Mouse (Mus musculus): ENCODE measurements around the gene Slc46a3. TPM values are rescaled to one million over a fixed set of nuclear protein-coding genes. Genes with fewer than 3 reads are reported as not detected.

Gene Slc46a3
- polyA plus RNA-seq (2015; fragmentation: Nextera tagmentation; extraction: Ambion mirVana), result 16.2 and 16.6 TPM in 2 replicates

GRCm38 (mm10) chr5:147894455-147895076, at the start of gene Slc46a3:
Gene Slc46a3 (minus strand): TSS chr5:147894815.
- Histone ChIP-seq H3K36me3 (ENCODE audit: control insufficient read depth, insufficient read depth) (no peaks in the 10 kb centered on the region; the same call in 1 of the 2 replicates), H3K4me1 (ENCODE audit: control insufficient read depth, low read depth, low read length) (peaks cover 31% of the 10 kb centered on the region), H3K9me3 (replicated peaks; ENCODE audit: control insufficient read depth, low read length) (no peaks in the 10 kb centered on the region), H3K27me3 (ENCODE audit: control insufficient read depth, insufficient read depth, low read depth, low read length) (no peaks in the 10 kb centered on the region), H3K27ac (ENCODE audit: low read length) (peak within 1 kb of the TSS; percentile 87), H3K9ac (ENCODE audit: low read depth, low read length) (peak within 1 kb of the TSS; percentile 84), H3K4me3 (ENCODE audit: low read depth, low read length) (peak within 1 kb of the TSS; percentile 81), H3K4me2 (ENCODE audit: low read depth, low read length) (peak within 1 kb of the TSS; percentile 78)
- under 1% methylated on average over 47 of the region's 47 CpGs for WGBS (ENCODE audit: insufficient replicate concordance)
- peak; percentile 96 for ATAC-seq (ENCODE audit: low read depth)

- ATAC-seq (ENCODE audit: low read depth), result no peak
- Histone ChIP-seq H3K4me2 (ENCODE audit: low read depth, low read length) (no peak overlapping the region), H3K36me3 (ENCODE audit: control insufficient read depth, insufficient read depth) (no peaks in the 10 kb centered on the region), H3K27me3 (ENCODE audit: control insufficient read depth, insufficient read depth, low read depth, low read length) (no peaks in the 10 kb centered on the region), H3K27ac (ENCODE audit: low read length) (no peak overlapping the region), H3K9ac (ENCODE audit: low read depth, low read length) (no peak overlapping the region), H3K4me1 (ENCODE audit: control insufficient read depth, low read depth, low read length) (no peaks in the 10 kb centered on the region), H3K9me3 (replicated peaks; ENCODE audit: control insufficient read depth, low read length) (no peaks in the 10 kb centered on the region), H3K4me3 (ENCODE audit: low read depth, low read length) (no peak overlapping the region)
- WGBS (ENCODE audit: insufficient replicate concordance), result 49% methylated on average over 5 of the region's 5 CpGs
These were observed 44.6 kb upstream of the Slc46a3 start for GRCm38 (mm10) chr5:147939226-147939625.

GRCm38 (mm10) chr5:147935096-147935495, 40.5 kb upstream of the Slc46a3 start:
- H3K27me3 ChIP-seq (ENCODE audit: control insufficient read depth, insufficient read depth, low read depth, low read length), result no peaks in the 10 kb centered on the region
- H3K36me3 ChIP-seq (ENCODE audit: control insufficient read depth, insufficient read depth), result no peaks in the 10 kb centered on the region
- H3K9me3 ChIP-seq (replicated peaks; ENCODE audit: control insufficient read depth, low read length), result no peaks in the 10 kb centered on the region
- no peak for ATAC-seq (ENCODE audit: low read depth)
- H3K4me1 ChIP-seq (ENCODE audit: control insufficient read depth, low read depth, low read length), result no peaks in the 10 kb centered on the region
- H3K4me3 ChIP-seq (ENCODE audit: low read depth, low read length), result no peak overlapping the region
- H3K27ac ChIP-seq (ENCODE audit: low read length), result no peak overlapping the region
- no peak overlapping the region for H3K4me2 ChIP-seq (ENCODE audit: low read depth, low read length)
- no peak overlapping the region for H3K9ac ChIP-seq (ENCODE audit: low read depth, low read length)
- WGBS (ENCODE audit: insufficient replicate concordance), result 73% methylated on average over 13 of the region's 13 CpGs

GRCm38 (mm10) chr5:147928668-147929497, 34.3 kb upstream of the Slc46a3 start:
- 65% methylated on average over 7 of the region's 7 CpGs for WGBS (ENCODE audit: insufficient replicate concordance)
- no peak for ATAC-seq (ENCODE audit: low read depth)

GRCm38 (mm10) chr5:147925935-147926604, 31.5 kb upstream of the Slc46a3 start:
- Histone ChIP-seq H3K27ac (ENCODE audit: low read length) (no peak overlapping the region), H3K9me3 (replicated peaks; ENCODE audit: control insufficient read depth, low read length) (no peaks in the 10 kb centered on the region), H3K4me2 (ENCODE audit: low read depth, low read length) (no peak overlapping the region), H3K4me3 (ENCODE audit: low read depth, low read length) (no peak overlapping the region), H3K36me3 (ENCODE audit: control insufficient read depth, insufficient read depth) (no peaks in the 10 kb centered on the region), H3K4me1 (ENCODE audit: control insufficient read depth, low read depth, low read length) (no peaks in the 10 kb centered on the region), H3K27me3 (ENCODE audit: control insufficient read depth, insufficient read depth, low read depth, low read length) (no peaks in the 10 kb centered on the region), H3K9ac (ENCODE audit: low read depth, low read length) (no peak overlapping the region)
- no peak for ATAC-seq (ENCODE audit: low read depth)
- 61% methylated on average over 15 of the region's 15 CpGs for WGBS (ENCODE audit: insufficient replicate concordance)

More at GRCm38 (mm10) chr5:147928668-147929497, 34.3 kb upstream of the Slc46a3 start:
- Histone ChIP-seq H3K9ac (ENCODE audit: low read depth, low read length) (no peak overlapping the region), H3K27ac (ENCODE audit: low read length) (no peak overlapping the region), H3K27me3 (ENCODE audit: control insufficient read depth, insufficient read depth, low read depth, low read length) (no peaks in the 10 kb centered on the region), H3K36me3 (ENCODE audit: control insufficient read depth, insufficient read depth) (no peaks in the 10 kb centered on the region), H3K9me3 (replicated peaks; ENCODE audit: control insufficient read depth, low read length) (no peaks in the 10 kb centered on the region), H3K4me3 (ENCODE audit: low read depth, low read length) (no peak overlapping the region), H3K4me2 (ENCODE audit: low read depth, low read length) (no peak overlapping the region), H3K4me1 (ENCODE audit: control insufficient read depth, low read depth, low read length) (no peaks in the 10 kb centered on the region)

GRCm38 (mm10) chr5:147924621-147925020, 30.0 kb upstream of the Slc46a3 start:
- Histone ChIP-seq H3K4me2 (ENCODE audit: low read depth, low read length) (no peak overlapping the region), H3K4me3 (ENCODE audit: low read depth, low read length) (no peak overlapping the region), H3K4me1 (ENCODE audit: control insufficient read depth, low read depth, low read length) (no peaks in the 10 kb centered on the region), H3K9me3 (replicated peaks; ENCODE audit: control insufficient read depth, low read length) (no peaks in the 10 kb centered on the region), H3K9ac (ENCODE audit: low read depth, low read length) (no peak overlapping the region), H3K27ac (ENCODE audit: low read length) (no peak overlapping the region), H3K27me3 (ENCODE audit: control insufficient read depth, insufficient read depth, low read depth, low read length) (no peaks in the 10 kb centered on the region), H3K36me3 (ENCODE audit: control insufficient read depth, insufficient read depth) (no peaks in the 10 kb centered on the region)
- 66% methylated on average over 5 of the region's 5 CpGs for WGBS (ENCODE audit: insufficient replicate concordance)
- no peak for ATAC-seq (ENCODE audit: low read depth)

DNA sequence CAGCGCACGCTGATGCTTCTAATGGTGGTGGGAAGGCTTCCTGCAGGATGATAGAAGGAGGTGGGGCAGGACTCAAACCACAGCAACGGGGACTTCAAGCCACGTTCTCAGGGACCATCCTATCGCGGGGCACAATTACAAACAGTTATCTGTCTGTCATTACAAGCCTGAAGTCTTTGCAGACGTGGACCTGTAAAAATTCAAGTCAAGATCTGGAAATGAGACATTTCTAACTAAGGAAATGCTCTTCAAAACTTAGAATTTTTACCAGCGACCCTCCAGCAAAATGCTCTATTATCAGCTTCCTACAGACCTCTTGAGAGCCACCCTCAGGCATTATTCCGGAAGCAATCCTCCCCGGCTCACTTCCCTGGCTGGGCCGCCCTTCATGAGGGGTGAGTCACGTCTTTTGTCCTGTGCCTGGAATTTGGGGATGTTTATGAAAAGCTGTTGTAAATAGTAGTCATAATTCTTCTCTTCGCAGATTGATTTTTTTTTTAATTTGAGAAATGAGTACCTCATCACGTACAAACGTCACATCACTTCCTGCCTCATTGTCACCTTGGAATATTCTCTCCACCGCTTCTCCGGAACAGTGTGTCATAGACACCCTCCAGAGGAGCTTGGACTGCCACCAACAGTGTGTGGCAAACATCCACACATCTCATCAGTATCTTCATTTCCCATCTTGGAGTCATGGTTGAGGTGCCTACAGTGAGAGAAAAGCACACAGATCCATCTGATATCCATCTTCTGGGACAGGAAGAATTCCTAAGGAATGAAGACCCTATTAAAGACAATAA, 23.6 kb upstream of the Slc46a3 start:
- H3K27ac ChIP-seq (ENCODE audit: low read length), result no peak overlapping the region
- H3K36me3 ChIP-seq (ENCODE audit: control insufficient read depth, insufficient read depth), result no peaks in the 10 kb centered on the region
- no peak overlapping the region for H3K9ac ChIP-seq (ENCODE audit: low read depth, low read length)
- no peaks in the 10 kb centered on the region for H3K9me3 ChIP-seq (replicated peaks; ENCODE audit: control insufficient read depth, low read length)
- H3K27me3 ChIP-seq (ENCODE audit: control insufficient read depth, insufficient read depth, low read depth, low read length), result no peaks in the 10 kb centered on the region
- peaks cover 1% of the 10 kb centered on the region; the same call in 1 of the 2 replicates for H3K4me1 ChIP-seq (ENCODE audit: control insufficient read depth, low read depth, low read length)
- no peak overlapping the region for H3K4me3 ChIP-seq (ENCODE audit: low read depth, low read length)
- peak; percentile 64 for ATAC-seq (ENCODE audit: low read depth)
- peak overlapping the region; percentile 10; the same call in 1 of the 2 replicates for H3K4me2 ChIP-seq (ENCODE audit: low read depth, low read length)
- 10% methylated on average over 17 of the region's 17 CpGs for WGBS (ENCODE audit: insufficient replicate concordance)

GRCm38 (mm10) chr5:147916171-147916570, 21.6 kb upstream of the Slc46a3 start:
- Histone ChIP-seq H3K4me3 (ENCODE audit: low read depth, low read length) (no peak overlapping the region), H3K9ac (ENCODE audit: low read depth, low read length) (no peak overlapping the region), H3K9me3 (replicated peaks; ENCODE audit: control insufficient read depth, low read length) (no peaks in the 10 kb centered on the region), H3K4me1 (ENCODE audit: control insufficient read depth, low read depth, low read length) (peaks cover 4% of the 10 kb centered on the region; the same call in 1 of the 2 replicates), H3K4me2 (ENCODE audit: low read depth, low read length) (no peak overlapping the region), H3K27ac (ENCODE audit: low read length) (no peak overlapping the region), H3K36me3 (ENCODE audit: control insufficient read depth, insufficient read depth) (no peaks in the 10 kb centered on the region), H3K27me3 (ENCODE audit: control insufficient read depth, insufficient read depth, low read depth, low read length) (no peaks in the 10 kb centered on the region)
- 70% methylated on average over 9 of the region's 9 CpGs for WGBS (ENCODE audit: insufficient replicate concordance)
- no peak for ATAC-seq (ENCODE audit: low read depth)
